Mouse (Mus musculus) layer of hippocampus, postnatal 25 days (tissue): ENCODE results near the gene Dnaja4. TPM values are rescaled to one million over a fixed set of nuclear protein-coding genes. Genes with fewer than 3 reads are reported as not detected.

Source experiments
- DNase-seq, 2 experiments: peaks; one replicate each; pipeline ENCODE4 v3.0.0; 2022; ENCODE audit warnings: mixed read lengths in 2 of 2, low spot score in 1 of 2; ENCODE audit errors: extremely low spot score in 1 of 2
- total RNA-seq, 2 experiments: library from RNA; stranded (reverse); gene quantifications; 2 replicates each; pipeline ENCODE4 v1.2.3; 2021

Dnaja4 gene
- total RNA-seq, 2 experiments from 2014 or later: 39.9 to 46.0 TPM

GRCm38 (mm10) chr9:54699345-54700173 is 886 bp downstream of the Dnaja4 start:
- peak; percentile 74 to 81 for DNase-seq

- no peak for DNase-seq
Measured at GRCm38 (mm10) chr9:54700174-54700475, 1.5 kb downstream of the Dnaja4 start.

- no peak for DNase-seq
Measured at GRCm38 (mm10) chr9:54700746-54701145, 2.1 kb downstream of the Dnaja4 start.

- no peak for DNase-seq
Measured at GRCm38 (mm10) chr9:54702581-54702980, 3.9 kb downstream of the Dnaja4 start.

GRCm38 (mm10) chr9:54704361-54704760 is 5.7 kb downstream of the Dnaja4 start:
- no peak for DNase-seq

DNA sequence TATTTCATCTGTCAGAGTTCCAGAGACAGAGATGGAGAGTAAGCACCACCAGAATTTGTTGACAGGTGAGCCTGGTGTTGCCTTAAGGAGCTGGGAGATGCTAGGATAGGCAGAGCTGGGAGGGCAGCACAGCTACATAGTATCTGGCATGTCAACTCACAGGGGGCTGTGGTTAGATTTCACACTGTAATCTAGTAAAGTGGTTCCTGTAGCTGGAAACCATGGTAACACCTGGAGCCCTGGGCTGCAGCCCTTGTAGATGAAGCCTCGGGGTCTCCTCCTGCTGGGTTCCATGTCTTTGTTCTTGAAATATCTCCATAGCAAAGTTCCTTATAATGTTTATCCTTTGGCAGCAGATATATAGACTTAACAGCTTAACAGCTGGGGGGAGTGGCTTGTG is 6.9 kb downstream of the Dnaja4 start:
- no peak for DNase-seq

DNA sequence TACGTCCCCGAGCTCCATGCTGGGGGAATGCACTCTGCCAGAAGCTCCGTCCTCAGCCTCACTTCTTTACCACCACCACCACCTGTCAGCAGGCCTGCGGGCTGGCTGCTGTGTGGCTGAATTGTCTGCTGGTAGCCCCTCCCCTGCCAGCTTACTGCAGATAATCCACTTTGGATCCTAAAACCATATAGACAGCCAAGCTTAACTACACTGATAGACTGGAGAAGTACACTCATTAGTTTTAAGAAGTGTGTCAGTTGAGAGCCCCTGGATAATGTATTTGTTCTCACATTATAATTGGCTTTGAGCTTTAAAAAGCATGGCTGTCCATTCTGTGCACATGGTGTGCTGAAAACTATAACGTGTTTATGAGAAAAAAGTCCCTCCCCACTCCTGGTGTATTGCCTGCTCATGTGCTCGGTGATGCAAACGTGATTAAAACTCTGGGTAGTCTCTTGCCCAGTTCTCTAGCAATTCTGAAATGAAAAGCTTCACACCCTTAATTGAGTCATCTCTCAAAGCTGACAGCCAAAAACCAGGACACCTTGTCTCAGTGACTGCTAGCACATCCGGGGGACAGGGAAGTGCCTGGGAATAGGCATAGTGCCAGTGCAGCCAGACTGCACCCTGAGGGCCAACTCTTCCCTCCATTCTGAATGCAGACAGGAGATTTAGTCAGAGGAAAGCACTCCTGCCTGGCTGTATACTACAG is 8.8 kb downstream of the Dnaja4 start:
- no peak for DNase-seq

GRCm38 (mm10) chr9:54708085-54708484 is 9.4 kb downstream of the Dnaja4 start:
- no peak for DNase-seq

GRCm38 (mm10) chr9:54715776-54716175 is 17.1 kb downstream of the Dnaja4 start:
- no peak for DNase-seq

- DNase-seq: no peak
Measured at GRCm38 (mm10) chr9:54717527-54717926, 18.9 kb downstream of the Dnaja4 start.

GRCm38 (mm10) chr9:54722156-54722555 is 23.5 kb downstream of the Dnaja4 start:
- DNase-seq: no peak

DNA sequence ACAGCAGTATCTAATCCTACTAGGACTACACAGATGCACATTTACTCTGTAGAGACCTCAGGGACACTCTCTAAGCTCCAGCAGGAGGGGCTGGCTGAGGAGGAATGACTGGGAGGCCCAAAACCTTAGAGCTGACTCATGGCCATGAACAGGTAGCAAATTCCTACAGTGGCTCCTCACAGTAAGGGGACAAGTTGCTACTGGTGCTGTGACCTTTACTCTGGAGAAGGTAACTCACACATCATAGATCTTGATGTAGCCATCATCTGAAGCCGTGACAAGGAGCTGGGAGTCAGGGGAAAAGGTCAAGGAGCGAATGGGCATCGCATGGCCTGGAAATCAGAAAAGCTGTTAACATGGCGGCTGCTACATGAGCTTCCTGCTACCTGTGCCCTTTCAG is 23.9 kb downstream of the Dnaja4 start:
- DNase-seq: no peak

DNA sequence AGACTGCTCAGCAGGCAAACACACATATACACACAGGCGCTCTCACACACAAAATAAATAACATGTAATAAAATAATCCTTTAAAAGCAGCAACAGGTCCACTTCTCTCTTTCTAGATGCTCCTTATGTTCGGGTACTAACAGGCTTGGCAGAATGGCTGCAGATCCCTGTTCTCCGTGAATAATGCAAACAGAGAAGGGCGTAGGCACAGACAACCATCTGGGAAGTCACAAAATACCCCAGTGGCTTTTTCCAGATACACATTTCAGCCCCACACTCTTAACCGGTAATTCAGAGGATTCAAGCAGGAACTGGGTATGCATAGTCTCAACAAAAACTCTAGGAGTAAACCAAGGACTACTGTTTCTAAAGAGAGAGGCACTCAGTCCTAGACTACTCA is 27.6 kb downstream of the Dnaja4 start:
- no peak for DNase-seq

- no peak for DNase-seq
Measured at GRCm38 (mm10) chr9:54732122-54732521, 33.4 kb downstream of the Dnaja4 start.

GRCm38 (mm10) chr9:54733921-54734638 is 35.4 kb downstream of the Dnaja4 start, which contains the start of gene Wdr61:
Gene Wdr61, minus strand, starts transcription at chr9:54734519.
- DNase-seq: peak; percentile 96 to 97

- no peak for DNase-seq
Measured at GRCm38 (mm10) chr9:54734639-54735252, 36.1 kb downstream of the Dnaja4 start.

DNA sequence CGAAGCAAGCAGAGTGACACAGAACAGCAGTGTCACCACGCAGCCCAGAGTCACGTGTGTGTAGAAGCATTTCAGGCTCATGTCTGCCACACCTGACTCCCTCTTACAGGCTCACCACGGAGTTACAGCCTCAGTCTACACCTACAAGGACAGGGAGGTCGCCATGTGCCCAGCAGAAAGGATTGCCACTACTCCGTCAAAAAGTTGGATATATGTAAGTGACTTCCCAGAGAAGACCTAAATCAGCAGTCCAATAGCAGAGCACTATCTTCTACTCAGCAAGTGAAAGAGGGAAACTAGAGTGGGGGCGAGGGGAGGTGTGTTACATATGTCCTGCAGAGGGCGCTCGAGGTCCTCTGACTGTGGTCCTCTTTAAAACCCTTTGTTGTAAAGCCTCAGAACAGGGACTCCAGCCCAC is 37.6 kb downstream of the Dnaja4 start:
- peak in 1 of 2 experiments; percentile 39 for DNase-seq

DNA sequence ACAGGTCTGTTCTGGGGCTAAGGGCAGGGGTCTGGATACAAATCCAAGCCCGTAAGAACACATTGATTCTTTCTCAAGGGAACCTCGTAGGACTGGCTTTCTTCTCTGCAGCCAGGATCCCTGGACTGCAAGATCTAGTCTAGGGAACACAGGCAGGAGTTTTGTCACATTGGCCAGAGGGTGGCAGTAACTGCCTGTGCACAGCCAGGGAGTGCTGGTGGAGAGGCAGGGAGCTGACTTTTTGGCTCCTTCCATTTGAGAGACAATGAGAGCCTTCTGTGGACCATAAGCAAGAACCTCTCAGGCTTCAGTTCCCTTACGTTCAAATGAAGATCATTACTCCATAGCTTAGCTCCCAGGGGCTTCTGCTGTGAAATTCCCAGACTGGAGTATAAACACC is 39.7 kb downstream of the Dnaja4 start:
- peak; percentile 34 to 58 for DNase-seq

DNA sequence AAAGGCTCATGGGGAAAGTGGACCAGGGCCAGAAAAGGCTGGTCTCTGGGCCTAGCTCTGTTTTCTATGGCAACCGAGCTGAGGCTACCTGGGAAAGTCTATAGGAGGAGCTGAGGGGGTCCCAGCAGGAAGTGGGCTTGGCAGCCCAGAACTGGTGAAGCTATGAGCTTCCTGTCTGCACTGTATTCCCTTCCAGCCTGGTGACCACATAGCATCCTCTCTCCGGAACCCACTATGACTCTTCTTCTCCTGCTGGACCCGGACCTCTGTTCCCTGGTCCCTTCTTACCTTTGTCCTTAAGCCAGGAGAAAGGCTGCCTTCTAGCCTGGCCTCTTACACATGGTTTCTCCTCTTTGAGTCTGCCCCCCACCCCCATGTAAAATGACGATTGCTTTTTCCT is 45.2 kb downstream of the Dnaja4 start:
- no peak for DNase-seq

DNA sequence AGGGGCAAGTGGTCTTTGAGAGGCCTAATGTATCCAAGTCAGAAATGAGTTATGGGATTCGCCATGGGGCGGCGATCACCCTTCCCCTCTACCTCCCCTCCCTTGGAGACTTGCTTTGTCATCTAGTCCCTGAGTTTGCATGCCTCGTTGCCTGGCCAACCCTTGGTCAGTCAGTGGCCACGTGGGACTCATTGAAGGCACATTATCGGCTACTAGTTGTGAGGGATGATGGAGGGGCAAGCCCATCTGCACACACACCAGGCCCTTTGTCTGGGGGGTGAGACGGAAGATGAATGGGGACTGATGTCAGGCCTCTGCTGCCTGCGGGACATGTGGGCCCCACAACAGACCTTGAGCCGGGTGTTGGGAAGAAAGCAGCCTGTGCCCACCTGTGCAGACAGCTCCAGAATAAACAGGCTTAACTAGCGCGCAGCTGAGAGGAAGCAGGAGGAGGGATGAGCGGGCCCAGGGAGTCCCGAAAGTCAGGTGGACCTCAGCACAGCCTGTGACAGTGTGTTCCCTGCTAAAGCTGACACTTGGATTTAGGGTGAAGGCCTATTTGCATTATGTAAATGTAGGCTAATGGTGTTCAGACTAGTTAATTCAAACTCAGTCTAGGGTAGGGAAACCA is 47.2 kb downstream of the Dnaja4 start:
- no peak for DNase-seq
